Mouse (Mus musculus): ENCODE data around the gene Coro2b. TPM values are rescaled to one million over a fixed set of nuclear protein-coding genes. Genes with fewer than 3 reads are reported as not detected.
A peak's percentile ranks its signal among the peaks of the same experiment; 100 is the strongest.

Gene Coro2b
- polyA plus RNA-seq, 1 experiment, result not detected

- Histone ChIP-seq H3K4me1 (ENCODE audit: control insufficient read depth, insufficient read depth, low read length) (peaks cover 32% of the 10 kb centered on the region), H3K4me3 (ENCODE audit: insufficient read depth, low read depth, low read length) (no peak overlapping the region), H3K27ac (ENCODE audit: insufficient read depth, low read depth, low read length) (no peak overlapping the region)
- WGBS, result 71% methylated on average over 6 of the region's 6 CpGs
- TF ChIP-seq POLR2A (IDR thresholded peaks at IDR 0.05; ENCODE audit: insufficient read depth, low read depth, low read length), result no peak
- TF ChIP-seq CTCF (IDR thresholded peaks at IDR 0.05; ENCODE audit: insufficient read depth, low read depth, low read length), result no peak
These were observed 37.9 kb downstream of the Coro2b start for GRCm38 (mm10) chr9:62498945-62499344.

GRCm38 (mm10) chr9:62497135-62498092, 39.4 kb downstream of the Coro2b start:
- Histone ChIP-seq H3K27ac (ENCODE audit: insufficient read depth, low read depth, low read length) (no peak overlapping the region; the same call in 1 of the 2 replicates), H3K4me3 (ENCODE audit: insufficient read depth, low read depth, low read length) (no peak overlapping the region), H3K4me1 (ENCODE audit: control insufficient read depth, insufficient read depth, low read length) (peaks cover 35% of the 10 kb centered on the region)
- TF ChIP-seq POLR2A (IDR thresholded peaks at IDR 0.05; ENCODE audit: insufficient read depth, low read depth, low read length), result no peak
- no peak for TF ChIP-seq CTCF (IDR thresholded peaks at IDR 0.05; ENCODE audit: insufficient read depth, low read depth, low read length)
- 62% methylated on average over 18 of the region's 18 CpGs for WGBS

GRCm38 (mm10) chr9:62492306-62492990, 44.4 kb downstream of the Coro2b start:
- H3K4me3 ChIP-seq (ENCODE audit: insufficient read depth, low read depth, low read length), result no peak overlapping the region
- peaks cover 37% of the 10 kb centered on the region for H3K4me1 ChIP-seq (ENCODE audit: control insufficient read depth, insufficient read depth, low read length)
- peak overlapping the region; percentile 19 for H3K27ac ChIP-seq (ENCODE audit: insufficient read depth, low read depth, low read length)
- TF ChIP-seq POLR2A (IDR thresholded peaks at IDR 0.05; ENCODE audit: insufficient read depth, low read depth, low read length) (no peak), CTCF (IDR thresholded peaks at IDR 0.05; ENCODE audit: insufficient read depth, low read depth, low read length) (no peak)
- 38% methylated on average over 6 of the region's 6 CpGs for WGBS

- H3K4me3 ChIP-seq (ENCODE audit: insufficient read depth, low read depth, low read length), result no peak overlapping the region
- peaks cover 37% of the 10 kb centered on the region for H3K4me1 ChIP-seq (ENCODE audit: control insufficient read depth, insufficient read depth, low read length)
- WGBS, result 75% methylated on average over 5 of the region's 5 CpGs
- TF ChIP-seq POLR2A (IDR thresholded peaks at IDR 0.05; ENCODE audit: insufficient read depth, low read depth, low read length) (no peak), CTCF (IDR thresholded peaks at IDR 0.05; ENCODE audit: insufficient read depth, low read depth, low read length) (no peak)
- no peak overlapping the region for H3K27ac ChIP-seq (ENCODE audit: insufficient read depth, low read depth, low read length)
These were observed 45.2 kb downstream of the Coro2b start for GRCm38 (mm10) chr9:62491611-62492010.

GRCm38 (mm10) chr9:62491104-62491503, 45.7 kb downstream of the Coro2b start:
- H3K27ac ChIP-seq (ENCODE audit: insufficient read depth, low read depth, low read length), result no peak overlapping the region
- 0 out of 2 replicates have a peak, but pooled peaks have one; percentile 17 for TF ChIP-seq CTCF (IDR thresholded peaks at IDR 0.05; ENCODE audit: insufficient read depth, low read depth, low read length)
- no peak for TF ChIP-seq POLR2A (IDR thresholded peaks at IDR 0.05; ENCODE audit: insufficient read depth, low read depth, low read length)
- H3K4me1 ChIP-seq (ENCODE audit: control insufficient read depth, insufficient read depth, low read length), result peaks cover 37% of the 10 kb centered on the region
- WGBS, result 80% methylated on average over 3 of the region's 3 CpGs
- no peak overlapping the region for H3K4me3 ChIP-seq (ENCODE audit: insufficient read depth, low read depth, low read length)

- TF ChIP-seq POLR2A (IDR thresholded peaks at IDR 0.05; ENCODE audit: insufficient read depth, low read depth, low read length) (no peak), CTCF (IDR thresholded peaks at IDR 0.05; ENCODE audit: insufficient read depth, low read depth, low read length) (no peak)
- Histone ChIP-seq H3K4me1 (ENCODE audit: control insufficient read depth, insufficient read depth, low read length) (peaks cover 26% of the 10 kb centered on the region), H3K27ac (ENCODE audit: insufficient read depth, low read depth, low read length) (no peak overlapping the region), H3K4me3 (ENCODE audit: insufficient read depth, low read depth, low read length) (no peak overlapping the region)
- WGBS, result 37% methylated on average over 4 of the region's 4 CpGs
These were observed 52.7 kb downstream of the Coro2b start for GRCm38 (mm10) chr9:62484107-62484506.

GRCm38 (mm10) chr9:62482788-62483187, 54.1 kb downstream of the Coro2b start:
- no peak for TF ChIP-seq POLR2A (IDR thresholded peaks at IDR 0.05; ENCODE audit: insufficient read depth, low read depth, low read length)
- no peak for TF ChIP-seq CTCF (IDR thresholded peaks at IDR 0.05; ENCODE audit: insufficient read depth, low read depth, low read length)
- Histone ChIP-seq H3K4me1 (ENCODE audit: control insufficient read depth, insufficient read depth, low read length) (peaks cover 19% of the 10 kb centered on the region), H3K27ac (ENCODE audit: insufficient read depth, low read depth, low read length) (no peak overlapping the region), H3K4me3 (ENCODE audit: insufficient read depth, low read depth, low read length) (no peak overlapping the region)
- 82% methylated on average over 3 of the region's 3 CpGs for WGBS

GRCm38 (mm10) chr9:62480898-62481642, 55.8 kb downstream of the Coro2b start:
- H3K4me1 ChIP-seq (ENCODE audit: control insufficient read depth, insufficient read depth, low read length), result peaks cover 29% of the 10 kb centered on the region
- WGBS, result 39% methylated on average over 6 of the region's 6 CpGs

More at GRCm38 (mm10) chr9:62480898-62481642, 55.8 kb downstream of the Coro2b start:
- Histone ChIP-seq H3K27ac (ENCODE audit: insufficient read depth, low read depth, low read length) (no peak overlapping the region), H3K4me3 (ENCODE audit: insufficient read depth, low read depth, low read length) (no peak overlapping the region)
- TF ChIP-seq POLR2A (IDR thresholded peaks at IDR 0.05; ENCODE audit: insufficient read depth, low read depth, low read length), result no peak
- no peak for TF ChIP-seq CTCF (IDR thresholded peaks at IDR 0.05; ENCODE audit: insufficient read depth, low read depth, low read length)

All from olfactory bulb, adult 2 months (tissue).